Mouse (Mus musculus) spleen, adult 2 months (tissue): ENCODE results near the gene Atp23.

Source experiments
- CTCF ChIP-seq: fragments of 200-500 bp; IDR thresholded peaks from 2 replicates; pipeline ENCODE4 v1.5.1; 2011; ENCODE audit warnings: mild to moderate bottlenecking, inconsistent platforms; ENCODE audit not compliant: insufficient read depth, insufficient read length, insufficient replicate concordance; ENCODE audit errors: extremely low read depth
- POLR2A ChIP-seq: fragments of 200-500 bp; IDR thresholded peaks from 2 replicates; pipeline ENCODE4 v1.6.1; 2011; ENCODE audit warnings: low read depth, low read length, inconsistent platforms

DNA sequence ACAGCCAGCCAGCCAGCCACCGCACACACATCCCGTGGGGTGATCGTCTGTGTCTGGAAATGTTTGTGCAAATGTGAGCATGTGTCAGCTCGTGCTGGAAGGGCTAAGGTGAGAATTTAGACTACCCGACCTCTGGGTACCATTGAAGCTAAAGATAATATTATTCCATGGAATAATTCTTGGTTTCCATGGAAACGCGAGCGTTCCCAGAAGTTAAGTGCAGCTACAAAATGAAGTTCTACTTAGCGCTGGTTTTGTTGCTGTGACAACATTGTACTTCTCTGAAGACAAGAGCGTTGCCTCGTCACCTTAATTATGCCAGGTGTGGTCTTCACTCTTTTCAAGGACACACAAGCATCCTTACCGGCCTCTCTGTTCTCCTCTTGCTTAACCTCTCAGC is 39.0 kb downstream of the Atp23 start:
- no peak for TF ChIP-seq CTCF
- no peak for TF ChIP-seq POLR2A
